Mouse (Mus musculus) midbrain, embryonic 11.5 days (tissue): ENCODE measurements at regions not wholly inside any gene's neighbourhood (a gene's known extent, or its start where the extent isn't known, plus 50 kb on each side); places are given as distances from the start of the nearest gene placed in this dataset.

Experiments
- ATAC-seq: fragments of 200-750 bp; cut with Nextera tagmentation; 2 replicates; pipeline ENCODE4 v1.8.0; 2017; ENCODE audit warnings: moderate TSS enrichment, moderate library complexity; ENCODE audit not compliant: low FRiP score
- DNase-seq: peaks from one replicate; pipeline ENCODE4 v3.0.0; 2015; ENCODE audit warnings: low spot score; ENCODE audit errors: missing footprints
- H3K27ac ChIP-seq: fragments of 300-500 bp; sonication (generic); 2 replicates; pipeline ENCODE4 v1.5.1; 2014; ENCODE audit warnings: low read depth, low read length
- H3K27me3 ChIP-seq: fragments of 300-500 bp; sonication (generic); 2 replicates; pipeline ENCODE4 v1.6.1; 2014; ENCODE audit warnings: mild to moderate bottlenecking, low read length, moderate library complexity, mixed read lengths; ENCODE audit not compliant: control insufficient read depth, insufficient read depth
- H3K36me3 ChIP-seq: fragments of 300-500 bp; sonication (generic); 2 replicates; pipeline ENCODE4 v1.6.1; 2014; ENCODE audit warnings: mild to moderate bottlenecking, low read length, moderate library complexity, mixed read lengths; ENCODE audit not compliant: control insufficient read depth, insufficient read depth
- H3K4me1 ChIP-seq: fragments of 300-500 bp; sonication (generic); 2 replicates; pipeline ENCODE4 v1.6.1; 2014; ENCODE audit warnings: low read length; ENCODE audit not compliant: control insufficient read depth, insufficient read depth
- H3K4me2 ChIP-seq: fragments of 300-500 bp; sonication (generic); 2 replicates; pipeline ENCODE4 v1.6.1; 2014; ENCODE audit warnings: mild to moderate bottlenecking, moderate library complexity
- H3K4me3 ChIP-seq: fragments of 300-500 bp; sonication (generic); 2 replicates; pipeline ENCODE4 v1.5.1; 2014; ENCODE audit warnings: low read depth, low read length
- H3K9ac ChIP-seq: fragments of 300-500 bp; sonication (generic); 2 replicates; pipeline ENCODE4 v1.6.1; 2014; ENCODE audit warnings: low read length
- H3K9me3 ChIP-seq: fragments of 300-500 bp; sonication (generic); 2 replicates; pipeline ENCODE4 v1.6.1; 2016; ENCODE audit warnings: low read length; ENCODE audit not compliant: control insufficient read depth
- WGBS: fragments of 180-500 bp; shearing (Covaris S2); extraction: QIAGEN DNeasy Blood & Tissue Kit; methylation state at CpG from one replicate; pipeline ENCODE4 v1.1.7; 2014; 5-methylcytosine and 5-hydroxymethylcytosine counted together

DNA sequence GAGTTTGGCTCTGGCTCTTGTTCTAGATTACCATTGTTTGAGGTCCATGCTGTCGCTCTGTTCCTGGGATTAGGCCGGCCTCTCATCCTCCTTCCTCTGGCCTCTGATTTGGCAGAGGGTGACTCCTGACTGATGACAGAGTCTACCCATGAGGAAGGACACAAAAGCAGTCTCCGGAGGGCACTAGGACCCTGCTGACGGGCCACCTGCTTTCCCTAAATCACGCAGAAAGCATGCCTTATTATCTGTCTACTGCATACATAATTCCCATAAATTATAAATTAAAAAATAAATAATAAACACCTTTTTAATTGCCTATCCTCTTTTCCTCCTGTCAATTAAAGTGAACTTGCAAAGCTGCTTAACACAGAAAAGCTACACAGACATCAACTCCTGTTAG is 215.4 kb downstream of the Sec16b start:
- Histone ChIP-seq H3K9me3 (no peaks in the 10 kb centered on the region), H3K4me2 (no peak overlapping the region), H3K4me1 (no peaks in the 10 kb centered on the region), H3K27ac (no peak overlapping the region), H3K4me3 (no peak overlapping the region), H3K36me3 (no peaks in the 10 kb centered on the region), H3K9ac (no peak overlapping the region), H3K27me3 (no peaks in the 10 kb centered on the region)
- DNase-seq: no peak
- ATAC-seq: no peak
- WGBS: 92% methylated on average over 5 of the region's 5 CpGs

DNA sequence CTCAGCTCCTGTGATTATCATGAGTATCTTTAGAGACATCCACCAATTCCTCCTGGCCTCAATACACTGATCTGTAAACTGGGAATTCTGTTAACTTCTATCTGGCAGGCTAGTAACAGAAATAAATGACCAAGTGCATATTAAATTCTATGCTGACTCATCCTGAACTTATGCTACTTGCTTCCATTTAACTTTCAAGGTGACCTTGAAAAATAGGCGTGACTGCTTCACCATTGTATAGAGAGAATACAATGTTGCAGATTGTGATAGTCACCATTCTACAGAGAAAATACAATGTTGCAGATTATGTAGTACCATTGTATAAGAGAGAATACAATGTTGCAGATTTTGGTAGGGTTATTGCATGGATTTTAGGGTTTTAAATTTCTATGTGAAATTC is 224.6 kb downstream of the Sec16b start:
- no peak overlapping the region for H3K27ac ChIP-seq
- H3K4me1 ChIP-seq: no peaks in the 10 kb centered on the region
- H3K4me3 ChIP-seq: no peak overlapping the region
- no peaks in the 10 kb centered on the region for H3K9me3 ChIP-seq
- H3K9ac ChIP-seq: no peak overlapping the region
- WGBS: 89% methylated on average over 1 of the region's 1 CpGs
- H3K36me3 ChIP-seq: no peaks in the 10 kb centered on the region
- no peaks in the 10 kb centered on the region for H3K27me3 ChIP-seq
- DNase-seq (no peak), ATAC-seq (no peak)
- no peak overlapping the region for H3K4me2 ChIP-seq

DNA sequence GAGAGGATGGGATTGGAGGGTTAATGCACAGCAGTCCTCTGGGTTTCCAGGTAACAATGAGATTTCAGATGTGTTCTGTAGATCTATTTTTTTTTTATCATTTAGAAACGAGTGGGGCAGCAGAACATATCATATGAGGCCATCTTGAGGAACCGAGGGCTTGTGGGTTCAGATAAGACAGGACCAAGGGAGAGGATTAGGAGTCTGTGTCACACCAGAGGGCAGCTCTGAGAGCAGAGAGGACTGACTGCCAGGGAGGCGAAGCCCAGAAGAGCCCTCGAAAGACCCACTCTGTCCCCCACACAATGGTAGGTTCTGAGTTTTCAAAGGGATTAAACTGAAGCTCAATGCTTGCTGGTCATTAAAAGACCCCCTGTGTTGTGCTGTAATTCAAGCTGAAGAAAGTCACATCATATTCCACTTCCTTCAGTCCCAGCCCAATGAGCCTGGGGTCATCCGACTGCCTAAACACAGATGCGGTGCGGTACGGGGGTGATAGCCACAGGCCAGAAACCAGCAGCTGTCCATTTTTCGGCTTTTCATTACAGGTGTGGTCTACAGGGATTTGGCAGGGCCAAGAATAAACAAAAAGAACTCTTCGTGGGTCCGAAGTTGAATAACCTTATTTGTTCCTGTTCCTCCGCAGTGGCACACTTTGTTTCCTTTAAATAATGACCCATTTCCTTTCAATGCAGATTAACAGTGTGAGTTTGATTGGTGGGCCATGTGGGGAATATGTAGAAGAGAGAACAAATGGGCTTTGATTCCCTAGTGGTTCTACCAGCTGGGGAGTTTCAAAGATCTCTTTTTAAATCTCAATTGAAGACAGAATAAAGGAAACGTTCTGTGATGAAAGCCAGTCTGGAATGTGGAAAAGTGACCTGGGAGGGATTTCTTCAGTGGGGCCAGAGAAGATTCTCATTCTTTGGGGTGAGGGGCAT is 234.5 kb downstream of the Sec16b start:
- H3K4me1 ChIP-seq: no peaks in the 10 kb centered on the region; the same call in 1 of the 2 replicates
- no peak for DNase-seq
- no peaks in the 10 kb centered on the region for H3K36me3 ChIP-seq
- ATAC-seq: no peak
- H3K27ac ChIP-seq: no peak overlapping the region
- H3K4me3 ChIP-seq: no peak overlapping the region
- 51% methylated on average over 13 of the region's 13 CpGs for WGBS
- H3K9me3 ChIP-seq: no peaks in the 10 kb centered on the region
- H3K9ac ChIP-seq: no peak overlapping the region
- no peak overlapping the region for H3K4me2 ChIP-seq
- no peaks in the 10 kb centered on the region for H3K27me3 ChIP-seq

DNA sequence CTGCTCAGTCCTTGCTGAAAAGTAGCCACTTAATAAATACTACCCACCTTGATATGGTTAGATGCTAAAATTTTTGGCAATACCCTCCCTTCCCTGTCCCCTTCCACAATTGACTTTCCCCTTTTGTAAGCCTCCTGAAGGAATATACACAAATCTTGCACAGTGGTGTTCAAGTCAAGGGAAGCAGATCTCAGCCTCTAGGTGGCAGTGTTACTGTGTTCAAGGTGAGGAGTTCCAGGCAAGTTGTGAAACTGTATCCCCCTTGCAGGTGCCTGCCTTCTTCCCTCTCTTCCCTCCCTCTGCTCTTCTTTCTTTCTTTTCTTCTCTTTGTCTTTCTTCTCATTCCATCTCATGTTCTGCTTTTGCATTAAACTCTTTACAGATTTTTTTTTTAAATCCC is 239.1 kb downstream of the Sec16b start:
- H3K4me1 ChIP-seq: no peaks in the 10 kb centered on the region
- H3K27me3 ChIP-seq: no peaks in the 10 kb centered on the region
- DNase-seq (peak; percentile 92), ATAC-seq (peak; percentile 49; the same call in 1 of the 2 replicates)
- H3K9ac ChIP-seq: no peak overlapping the region
- H3K27ac ChIP-seq: no peak overlapping the region
- H3K9me3 ChIP-seq: no peaks in the 10 kb centered on the region
- no peaks in the 10 kb centered on the region for H3K36me3 ChIP-seq
- H3K4me2 ChIP-seq: no peak overlapping the region
- no peak overlapping the region for H3K4me3 ChIP-seq

DNA sequence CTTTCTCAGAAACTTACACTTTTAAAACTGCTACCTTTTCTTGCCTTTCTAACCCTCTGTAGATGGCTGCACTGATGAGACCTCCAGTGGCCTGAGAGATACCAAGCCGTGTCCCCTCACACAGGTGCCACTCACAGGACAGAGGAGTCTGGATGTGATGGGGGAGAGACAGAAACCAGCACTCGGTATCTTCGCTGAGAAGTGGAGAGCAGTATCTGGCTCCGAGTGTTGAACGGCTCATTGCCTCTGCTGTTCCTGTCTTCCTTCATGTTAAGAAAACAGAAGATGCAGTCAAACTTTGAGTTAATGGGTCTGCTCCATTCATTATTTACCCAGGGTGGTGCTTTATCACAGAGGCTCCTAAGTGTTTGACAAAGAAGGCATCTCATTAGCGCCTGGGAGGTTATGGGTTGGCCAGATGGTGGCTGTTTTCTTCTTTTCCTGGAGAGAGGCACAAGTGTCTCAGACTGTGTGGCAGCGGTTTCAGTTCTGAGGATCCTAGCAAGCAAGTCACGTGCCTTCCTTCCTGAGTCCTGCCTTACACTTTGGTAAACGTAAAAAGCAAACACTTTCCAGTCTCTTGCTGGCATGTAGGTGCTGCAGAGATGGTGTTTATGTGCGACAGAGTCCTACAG is 248.6 kb downstream of the Sec16b start:
- DNase-seq (no peak), ATAC-seq (no peak)
- H3K4me3 ChIP-seq: no peak overlapping the region
- 81% methylated on average over 10 of the region's 10 CpGs for WGBS
- H3K27ac ChIP-seq: no peak overlapping the region
- no peak overlapping the region for H3K9ac ChIP-seq
- H3K4me2 ChIP-seq: no peak overlapping the region
- no peaks in the 10 kb centered on the region for H3K27me3 ChIP-seq
- no peaks in the 10 kb centered on the region for H3K9me3 ChIP-seq
- H3K4me1 ChIP-seq: no peaks in the 10 kb centered on the region
- H3K36me3 ChIP-seq: no peaks in the 10 kb centered on the region

DNA sequence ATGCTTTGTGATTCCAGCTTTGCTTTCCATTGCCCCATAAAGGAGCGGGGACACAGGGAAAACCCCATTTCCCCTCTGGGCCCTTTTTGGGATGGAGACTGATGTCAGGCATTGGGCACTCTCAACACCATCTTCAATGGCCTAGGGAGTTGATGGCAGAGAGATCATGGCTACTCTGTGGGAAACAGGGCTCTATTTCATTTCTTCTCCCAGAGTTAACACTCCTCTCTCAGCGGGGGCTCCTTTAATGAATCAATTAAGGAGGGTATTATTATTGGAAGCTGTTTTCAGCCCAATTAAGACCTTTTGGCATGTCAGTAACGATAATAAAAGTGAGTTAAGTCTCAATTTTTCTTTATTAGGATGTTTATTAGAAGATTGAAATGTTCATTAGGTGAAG is 250.4 kb downstream of the Sec16b start:
- DNase-seq: no peak
- WGBS: 86% methylated on average over 3 of the region's 3 CpGs
- Histone ChIP-seq H3K4me2 (no peak overlapping the region), H3K4me3 (no peak overlapping the region), H3K4me1 (no peaks in the 10 kb centered on the region), H3K27ac (no peak overlapping the region), H3K36me3 (no peaks in the 10 kb centered on the region), H3K9ac (no peak overlapping the region), H3K9me3 (no peaks in the 10 kb centered on the region), H3K27me3 (no peaks in the 10 kb centered on the region)
- ATAC-seq: no peak

- no peak overlapping the region for H3K4me2 ChIP-seq
- ATAC-seq (no peak), DNase-seq (no peak)
- WGBS: 89% methylated on average over 1 of the region's 1 CpGs
- no peaks in the 10 kb centered on the region for H3K36me3 ChIP-seq
- no peak overlapping the region for H3K4me3 ChIP-seq
- no peak overlapping the region for H3K27ac ChIP-seq
- H3K9me3 ChIP-seq: no peaks in the 10 kb centered on the region
- no peaks in the 10 kb centered on the region for H3K27me3 ChIP-seq
- H3K9ac ChIP-seq: no peak overlapping the region
- no peaks in the 10 kb centered on the region for H3K4me1 ChIP-seq
Observed at GRCm38 (mm10) chr1:157758337-157758736, 251.8 kb downstream of the Sec16b start.

DNA sequence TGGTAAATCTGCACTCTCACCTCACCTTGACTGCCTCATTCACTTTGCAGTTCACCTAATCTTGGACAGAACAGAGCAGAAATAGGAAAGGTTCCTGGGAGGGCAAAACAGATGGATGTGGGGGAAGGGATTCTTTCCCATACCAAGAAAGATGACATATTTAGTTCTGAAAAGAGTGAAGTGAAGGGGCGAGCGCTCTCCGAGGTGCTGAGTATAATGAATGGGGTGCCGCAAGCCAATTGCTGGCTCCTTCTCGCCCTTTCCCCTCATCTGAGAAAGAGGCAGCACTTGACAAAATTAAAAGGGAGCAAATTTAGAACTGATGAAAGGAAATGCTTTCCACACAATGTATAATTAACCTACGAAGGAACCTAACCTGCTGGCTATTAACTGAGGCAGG is 261.7 kb downstream of the Sec16b start:
- Histone ChIP-seq H3K4me2 (no peak overlapping the region), H3K9ac (no peak overlapping the region), H3K4me1 (no peaks in the 10 kb centered on the region), H3K4me3 (no peak overlapping the region), H3K9me3 (no peaks in the 10 kb centered on the region), H3K36me3 (no peaks in the 10 kb centered on the region), H3K27ac (no peak overlapping the region), H3K27me3 (no peaks in the 10 kb centered on the region)
- 61% methylated on average over 6 of the region's 6 CpGs for WGBS
- ATAC-seq (no peak), DNase-seq (no peak)

- no peak for ATAC-seq
- no peaks in the 10 kb centered on the region for H3K4me1 ChIP-seq
- 92% methylated on average over 7 of the region's 7 CpGs for WGBS
- no peaks in the 10 kb centered on the region for H3K27me3 ChIP-seq
- DNase-seq: no peak
- no peak overlapping the region for H3K27ac ChIP-seq
- no peaks in the 10 kb centered on the region for H3K36me3 ChIP-seq
- H3K4me2 ChIP-seq: no peak overlapping the region
- no peak overlapping the region for H3K4me3 ChIP-seq
- no peak overlapping the region for H3K9ac ChIP-seq
- no peaks in the 10 kb centered on the region for H3K9me3 ChIP-seq
Observed at GRCm38 (mm10) chr1:157797711-157798110, 291.2 kb downstream of the Sec16b start.
